Mouse (Mus musculus): Measurements from ENCODE around the gene Pid1.

GRCm38 (mm10) chr1:84132451-84132850 lies 231.5 kb downstream of the Pid1 start:
- TF ChIP-seq CTCF (conservative IDR thresholded peaks at IDR 0.05 in 1 of 2, IDR thresholded peaks at IDR 0.05 in 1 of 2; ENCODE audit: low read depth in 2 of 2, low read length in 2 of 2): no peak
- no peak for TF ChIP-seq TCF12 (IDR thresholded peaks at IDR 0.05; ENCODE audit: low read depth, low read length)
- no peak for TF ChIP-seq USF1 (IDR thresholded peaks at IDR 0.05; ENCODE audit: low read depth, low read length)
- no peak for TF ChIP-seq POLR2AphosphoS2 (IDR thresholded peaks at IDR 0.05; ENCODE audit: low read depth, low read length)
- no peak for TF ChIP-seq POLR2A (IDR thresholded peaks at IDR 0.05; ENCODE audit: low read depth, low read length)
- no peak for TF ChIP-seq ZMIZ1 (IDR thresholded peaks at IDR 0.05; ENCODE audit: low read depth, low read length)
- TF ChIP-seq NRF1 (IDR thresholded peaks at IDR 0.05; ENCODE audit: low read depth, low read length): no peak

Data from CH12.LX (cell line).